Mouse (Mus musculus) megakaryocyte, embryonic 14.5 days (primary cell): ENCODE measurements around the gene Cacng7. TPM values are rescaled to one million over a fixed set of nuclear protein-coding genes. Genes with fewer than 3 reads are reported as not detected.

Experiments
- H3K27me3 ChIP-seq: replicated peaks from 2 replicates; pipeline ENCODE3; 2012; ENCODE audit warnings: inconsistent platforms
- H3K36me3 ChIP-seq: replicated peaks from 2 replicates; pipeline ENCODE3; 2012; ENCODE audit warnings: low read length, inconsistent platforms, mixed read lengths
- H3K4me1 ChIP-seq: 2 replicates; pipeline ENCODE4 v1.6.1; 2012; ENCODE audit warnings: inconsistent platforms
- H3K4me3 ChIP-seq: replicated peaks from 2 replicates; pipeline ENCODE3; 2012; ENCODE audit warnings: moderate library complexity, mild to moderate bottlenecking, inconsistent platforms
- H3K9me3 ChIP-seq: 2 replicates; pipeline ENCODE4 v1.6.1; 2012; ENCODE audit warnings: inconsistent platforms
- FLI1 ChIP-seq: IDR thresholded peaks from 2 replicates; pipeline ENCODE4 v1.6.1; 2012; ENCODE audit warnings: low read length, inconsistent platforms, mixed read lengths
- GATA1 ChIP-seq: IDR thresholded peaks from 3 replicates; pipeline ENCODE4 v1.6.1; 2012; ENCODE audit warnings: mixed read lengths, low read length, inconsistent platforms, borderline replicate concordance
- polyA plus RNA-seq: library from polyadenylated mRNA; stranded (reverse); fragments of >175 nt; gene quantifications from 2 replicates; pipeline ENCODE4 v1.2.3, GENCODE M21; 2012; ENCODE audit warnings: low replicate concordance; ENCODE audit not compliant: insufficient read depth

Gene Cacng7
- polyA plus RNA-seq, 1 experiment = not detected

- H3K4me3 ChIP-seq = peak overlapping the region; percentile 44
- no peaks in the 10 kb centered on the region for H3K9me3 ChIP-seq
- TF ChIP-seq FLI1 (no peak), GATA1 (no peak)
- H3K4me1 ChIP-seq = peaks cover 24% of the 10 kb centered on the region; the same call in 1 of the 2 replicates
- peaks cover 39% of the 10 kb centered on the region for H3K27me3 ChIP-seq
- no peaks in the 10 kb centered on the region for H3K36me3 ChIP-seq
Measured at GRCm38 (mm10) chr7:3366705-3367516, 34.2 kb downstream of the Cacng7 start.

- H3K4me1 ChIP-seq = peaks cover 27% of the 10 kb centered on the region; the same call in 1 of the 2 replicates
- H3K9me3 ChIP-seq = peaks cover 3% of the 10 kb centered on the region; the same call in 1 of the 2 replicates
- no peak overlapping the region for H3K4me3 ChIP-seq
- TF ChIP-seq FLI1 (no peak), GATA1 (no peak)
- H3K36me3 ChIP-seq = no peaks in the 10 kb centered on the region
- H3K27me3 ChIP-seq = peaks cover 39% of the 10 kb centered on the region
Measured at GRCm38 (mm10) chr7:3367569-3367968, 34.8 kb downstream of the Cacng7 start.

GRCm38 (mm10) chr7:3368311-3368710 lies 35.6 kb downstream of the Cacng7 start:
- Histone ChIP-seq H3K36me3 (no peaks in the 10 kb centered on the region), H3K4me3 (peak overlapping the region; percentile 14), H3K4me1 (peaks cover 28% of the 10 kb centered on the region; the same call in 1 of the 2 replicates), H3K27me3 (peaks cover 39% of the 10 kb centered on the region), H3K9me3 (peaks cover 4% of the 10 kb centered on the region; the same call in 1 of the 2 replicates)
- no peak for TF ChIP-seq GATA1
- TF ChIP-seq FLI1 = no peak

- TF ChIP-seq GATA1 (no peak), FLI1 (no peak)
Measured at GRCm38 (mm10) chr7:3369189-3369588, 36.4 kb downstream of the Cacng7 start.

GRCm38 (mm10) chr7:3370407-3370806 lies 37.7 kb downstream of the Cacng7 start:
- TF ChIP-seq FLI1 (no peak), GATA1 (no peak)
- peaks cover 28% of the 10 kb centered on the region; the same call in 1 of the 2 replicates for H3K4me1 ChIP-seq
- no peaks in the 10 kb centered on the region for H3K36me3 ChIP-seq
- H3K4me3 ChIP-seq = no peak overlapping the region
- H3K9me3 ChIP-seq = peaks cover 4% of the 10 kb centered on the region; the same call in 1 of the 2 replicates
- H3K27me3 ChIP-seq = peaks cover 32% of the 10 kb centered on the region

More at GRCm38 (mm10) chr7:3369189-3369588, 36.4 kb downstream of the Cacng7 start:
- H3K4me1 ChIP-seq = peaks cover 28% of the 10 kb centered on the region; the same call in 1 of the 2 replicates
- H3K9me3 ChIP-seq = peaks cover 4% of the 10 kb centered on the region; the same call in 1 of the 2 replicates
- peaks cover 38% of the 10 kb centered on the region for H3K27me3 ChIP-seq
- H3K36me3 ChIP-seq = no peaks in the 10 kb centered on the region
- no peak overlapping the region for H3K4me3 ChIP-seq

- peaks cover 11% of the 10 kb centered on the region; the same call in 1 of the 2 replicates for H3K4me1 ChIP-seq
- peaks cover 4% of the 10 kb centered on the region; the same call in 1 of the 2 replicates for H3K9me3 ChIP-seq
- H3K4me3 ChIP-seq = peak overlapping the region; percentile 33
- TF ChIP-seq FLI1 (no peak), GATA1 (no peak)
- H3K27me3 ChIP-seq = peaks cover 12% of the 10 kb centered on the region
- H3K36me3 ChIP-seq = no peaks in the 10 kb centered on the region
Measured at GRCm38 (mm10) chr7:3372376-3372775, 39.6 kb downstream of the Cacng7 start.

GRCm38 (mm10) chr7:3373754-3374153 lies 41.0 kb downstream of the Cacng7 start:
- Histone ChIP-seq H3K27me3 (peaks cover 4% of the 10 kb centered on the region), H3K4me1 (peaks cover 8% of the 10 kb centered on the region; the same call in 1 of the 2 replicates), H3K4me3 (no peak overlapping the region), H3K9me3 (peaks cover 4% of the 10 kb centered on the region; the same call in 1 of the 2 replicates), H3K36me3 (no peaks in the 10 kb centered on the region)
- no peak for TF ChIP-seq GATA1
- TF ChIP-seq FLI1 = no peak

GRCm38 (mm10) chr7:3376831-3377230 lies 44.1 kb downstream of the Cacng7 start:
- TF ChIP-seq GATA1 (no peak), FLI1 (no peak)
- H3K36me3 ChIP-seq = no peaks in the 10 kb centered on the region
- peaks cover 4% of the 10 kb centered on the region; the same call in 1 of the 2 replicates for H3K9me3 ChIP-seq
- H3K4me3 ChIP-seq = no peak overlapping the region
- H3K4me1 ChIP-seq = peaks cover 4% of the 10 kb centered on the region; the same call in 1 of the 2 replicates
- H3K27me3 ChIP-seq = no peaks in the 10 kb centered on the region

- no peaks in the 10 kb centered on the region for H3K4me1 ChIP-seq
- no peaks in the 10 kb centered on the region for H3K36me3 ChIP-seq
- no peaks in the 10 kb centered on the region for H3K27me3 ChIP-seq
- H3K4me3 ChIP-seq = no peak overlapping the region
- TF ChIP-seq FLI1 = no peak
- no peak for TF ChIP-seq GATA1
- no peaks in the 10 kb centered on the region for H3K9me3 ChIP-seq
Measured at GRCm38 (mm10) chr7:3382123-3382522, 49.4 kb downstream of the Cacng7 start.
